Mouse (Mus musculus) hindbrain, embryonic 15.5 days (tissue): ENCODE results near the gene Nkapd1. TPM values are rescaled to one million over a fixed set of nuclear protein-coding genes. Genes with fewer than 3 reads are reported as not detected.

Experiments
- ATAC-seq: fragments of 200-750 bp; cut with Nextera tagmentation; 2 replicates; pipeline ENCODE4 v1.8.0; 2017; ENCODE audit warnings: low read depth, moderate number of reproducible peaks, moderate TSS enrichment; ENCODE audit not compliant: low FRiP score
- H3K27ac ChIP-seq: fragments of 300-500 bp; sonication (generic); replicated peaks from 2 replicates; pipeline ENCODE4 v1.5.1; 2015; ENCODE audit warnings: mild to moderate bottlenecking, inconsistent platforms
- H3K27me3 ChIP-seq: fragments of 300-500 bp; sonication (generic); 2 replicates; pipeline ENCODE4 v1.6.1; 2015; ENCODE audit warnings: control low read depth, inconsistent platforms
- H3K36me3 ChIP-seq: fragments of 300-500 bp; sonication (generic); 2 replicates; pipeline ENCODE4 v1.6.1; 2015; ENCODE audit warnings: control low read depth, inconsistent platforms
- H3K4me1 ChIP-seq: fragments of 300-500 bp; sonication (generic); replicated peaks from 2 replicates; pipeline ENCODE4 v1.6.1; 2015; ENCODE audit warnings: control low read depth, inconsistent platforms
- H3K4me2 ChIP-seq: fragments of 300-500 bp; sonication (generic); 2 replicates; pipeline ENCODE4 v1.6.1; 2015; ENCODE audit warnings: moderate library complexity, mild to moderate bottlenecking, inconsistent platforms
- H3K4me3 ChIP-seq: fragments of 300-500 bp; sonication (generic); 2 replicates; pipeline ENCODE4 v1.5.1; 2015; ENCODE audit warnings: mild to moderate bottlenecking, inconsistent platforms
- H3K9ac ChIP-seq: fragments of 300-500 bp; sonication (generic); 2 replicates; pipeline ENCODE4 v1.6.1; 2015; ENCODE audit warnings: inconsistent platforms
- H3K9me3 ChIP-seq: fragments of 300-500 bp; sonication (generic); 2 replicates; pipeline ENCODE4 v1.6.1; 2016; ENCODE audit warnings: control low read depth, inconsistent platforms
- WGBS: fragments of 180-500 bp; shearing (Covaris S2); methylation state at CpG from one replicate; pipeline ENCODE4 v1.1.7; 2015; 5-methylcytosine and 5-hydroxymethylcytosine counted together
- polyA plus RNA-seq: library from polyadenylated mRNA; unstranded; fragments of >200 nt; fragmentation: Nextera tagmentation; extraction: Ambion mirVana; gene quantifications from 2 replicates; pipeline ENCODE4 v1.2.1, GENCODE M21; 2015

Gene Nkapd1
- polyA plus RNA-seq, result 17.9 and 18.4 TPM in 2 replicates

DNA sequence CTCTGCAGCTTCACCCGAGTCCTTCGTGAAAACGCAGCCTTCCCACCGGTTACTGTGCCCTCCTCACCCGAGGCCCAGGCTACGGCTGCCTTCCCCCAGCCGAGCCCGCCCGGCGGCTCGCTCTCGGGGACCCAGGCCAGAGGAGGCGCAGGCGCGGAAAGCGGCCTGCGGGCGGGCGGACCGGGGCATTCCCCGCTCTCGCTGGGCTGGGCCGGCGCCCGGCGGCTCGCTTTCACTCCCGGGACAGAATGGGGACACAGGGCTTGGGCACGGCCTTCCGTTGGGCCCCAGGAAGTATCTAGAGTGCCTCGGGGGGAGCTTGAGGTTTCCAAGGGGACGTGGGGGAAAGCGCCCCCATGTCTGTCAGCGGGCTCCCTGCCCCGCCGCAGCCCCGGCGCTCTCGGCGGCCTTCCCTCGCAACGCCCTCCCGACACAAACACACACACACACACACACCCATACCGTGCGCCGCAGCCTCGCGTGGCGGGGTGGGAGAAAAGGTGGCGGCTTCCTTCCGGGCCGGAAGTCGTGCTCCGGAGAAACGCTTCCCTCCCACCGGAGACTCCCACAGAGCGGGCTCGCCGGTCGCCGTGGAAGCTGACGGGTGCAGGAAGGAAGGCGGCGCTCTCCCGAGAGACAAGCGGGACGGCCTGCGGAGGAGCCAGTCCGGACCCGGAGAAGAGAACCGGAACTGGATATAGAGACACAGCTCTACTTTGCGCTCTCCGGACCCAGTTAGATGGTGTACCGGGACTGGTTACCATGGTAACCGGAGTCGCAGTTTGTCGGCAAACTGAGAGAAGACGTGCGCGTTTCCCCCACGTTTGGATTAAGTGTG is at the start of gene Nkapd1, which contains the start of gene Pih1d2:
Gene Nkapd1, minus strand, starts transcription at position 699 of the 838 bp plus-strand sequence.
Gene Pih1d2, plus strand, starts transcription at position 556 of the 838 bp plus-strand sequence.
- Histone ChIP-seq H3K4me2 (peak within 1 kb of the TSS; percentile 87), H3K4me1 (peaks cover 30% of the 10 kb centered on the region), H3K9me3 (no peaks in the 10 kb centered on the region), H3K27me3 (no peaks in the 10 kb centered on the region), H3K4me3 (peak within 1 kb of the TSS; percentile 100), H3K9ac (peak within 1 kb of the TSS; percentile 97), H3K36me3 (peaks cover 33% of the 10 kb centered on the region), H3K27ac (peak within 1 kb of the TSS; percentile 94)
- ATAC-seq, result peak; percentile 96
- WGBS, result under 1% methylated on average over 73 of the region's 81 CpGs

DNA sequence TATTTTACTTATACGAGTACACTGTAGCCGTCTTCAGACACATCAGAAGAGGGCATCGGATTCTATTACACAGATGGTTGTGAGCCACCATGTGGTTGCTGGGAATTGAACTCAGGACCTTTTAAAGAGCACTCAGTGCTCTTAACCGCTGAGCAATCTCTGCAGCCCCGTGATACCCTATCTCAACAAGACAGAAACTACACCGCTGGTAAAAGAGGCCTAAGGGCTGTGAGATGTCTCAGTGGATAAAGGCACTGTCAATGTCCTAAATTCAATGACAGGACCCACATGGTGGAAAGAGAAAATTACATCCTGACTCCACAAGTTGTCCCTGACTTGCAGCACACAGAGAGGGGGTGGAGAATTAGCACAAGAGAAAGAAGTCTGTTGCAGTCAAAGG is 49.2 kb upstream of the Nkapd1 start:
- H3K4me1 ChIP-seq, result no peaks in the 10 kb centered on the region
- H3K27ac ChIP-seq, result no peak overlapping the region
- no peaks in the 10 kb centered on the region for H3K9me3 ChIP-seq
- H3K4me3 ChIP-seq, result no peak overlapping the region
- no peak for ATAC-seq
- H3K4me2 ChIP-seq, result no peak overlapping the region
- no peak overlapping the region for H3K9ac ChIP-seq
- H3K27me3 ChIP-seq, result no peaks in the 10 kb centered on the region
- peaks cover 68% of the 10 kb centered on the region for H3K36me3 ChIP-seq
- WGBS, result 90% methylated on average over 6 of the region's 6 CpGs

DNA sequence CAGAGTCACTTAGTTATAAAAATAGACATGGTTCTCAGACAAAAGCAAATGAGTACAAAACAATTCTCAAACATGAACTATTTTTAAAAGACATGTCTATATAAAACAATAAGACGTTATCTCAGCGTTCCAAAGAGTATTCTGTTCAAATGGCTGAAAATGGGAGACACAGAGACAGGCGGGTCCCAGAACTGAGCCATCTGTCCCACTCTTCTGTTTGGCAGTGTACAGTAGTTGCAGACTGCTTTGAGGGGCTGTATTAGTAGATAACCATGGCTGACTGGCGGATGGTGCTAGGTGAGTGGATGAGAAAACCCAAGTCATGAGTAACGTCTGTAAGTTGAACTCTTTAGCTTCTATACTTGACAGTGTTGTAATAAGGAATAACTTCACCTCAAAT is 47.6 kb upstream of the Nkapd1 start:
- Histone ChIP-seq H3K4me1 (peaks cover 8% of the 10 kb centered on the region), H3K4me2 (no peak overlapping the region), H3K27ac (no peak overlapping the region), H3K4me3 (no peak overlapping the region), H3K9me3 (no peaks in the 10 kb centered on the region), H3K9ac (no peak overlapping the region), H3K36me3 (peaks cover 61% of the 10 kb centered on the region), H3K27me3 (no peaks in the 10 kb centered on the region)
- ATAC-seq, result no peak
- 93% methylated on average over 5 of the region's 5 CpGs for WGBS

DNA sequence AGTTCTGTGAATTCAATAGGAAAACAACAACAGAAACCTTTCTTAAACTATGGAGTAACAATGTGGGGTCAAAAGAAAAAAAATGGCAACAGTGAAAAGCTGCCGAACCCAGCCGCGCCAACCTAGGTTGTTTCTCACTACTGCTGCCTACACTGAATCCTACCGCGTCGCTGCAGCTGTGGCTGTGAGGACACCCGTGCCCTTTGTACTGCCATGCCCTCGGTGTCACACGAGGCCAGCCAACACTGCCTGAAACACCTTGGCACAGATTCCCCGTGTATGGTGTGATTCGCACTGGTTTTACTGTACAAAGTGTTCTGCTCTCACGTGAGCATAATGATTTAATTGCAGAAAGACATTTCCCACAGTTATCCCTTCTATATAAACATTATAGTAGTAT is 43.2 kb upstream of the Nkapd1 start:
- Histone ChIP-seq H3K27me3 (no peaks in the 10 kb centered on the region), H3K9ac (peak overlapping the region; percentile 89), H3K4me2 (peak overlapping the region; percentile 88), H3K9me3 (no peaks in the 10 kb centered on the region), H3K4me3 (peak overlapping the region; percentile 92), H3K36me3 (peaks cover 44% of the 10 kb centered on the region), H3K4me1 (peaks cover 28% of the 10 kb centered on the region), H3K27ac (peak overlapping the region; percentile 88)
- ATAC-seq, result no peak
- 18% methylated on average over 12 of the region's 12 CpGs for WGBS

DNA sequence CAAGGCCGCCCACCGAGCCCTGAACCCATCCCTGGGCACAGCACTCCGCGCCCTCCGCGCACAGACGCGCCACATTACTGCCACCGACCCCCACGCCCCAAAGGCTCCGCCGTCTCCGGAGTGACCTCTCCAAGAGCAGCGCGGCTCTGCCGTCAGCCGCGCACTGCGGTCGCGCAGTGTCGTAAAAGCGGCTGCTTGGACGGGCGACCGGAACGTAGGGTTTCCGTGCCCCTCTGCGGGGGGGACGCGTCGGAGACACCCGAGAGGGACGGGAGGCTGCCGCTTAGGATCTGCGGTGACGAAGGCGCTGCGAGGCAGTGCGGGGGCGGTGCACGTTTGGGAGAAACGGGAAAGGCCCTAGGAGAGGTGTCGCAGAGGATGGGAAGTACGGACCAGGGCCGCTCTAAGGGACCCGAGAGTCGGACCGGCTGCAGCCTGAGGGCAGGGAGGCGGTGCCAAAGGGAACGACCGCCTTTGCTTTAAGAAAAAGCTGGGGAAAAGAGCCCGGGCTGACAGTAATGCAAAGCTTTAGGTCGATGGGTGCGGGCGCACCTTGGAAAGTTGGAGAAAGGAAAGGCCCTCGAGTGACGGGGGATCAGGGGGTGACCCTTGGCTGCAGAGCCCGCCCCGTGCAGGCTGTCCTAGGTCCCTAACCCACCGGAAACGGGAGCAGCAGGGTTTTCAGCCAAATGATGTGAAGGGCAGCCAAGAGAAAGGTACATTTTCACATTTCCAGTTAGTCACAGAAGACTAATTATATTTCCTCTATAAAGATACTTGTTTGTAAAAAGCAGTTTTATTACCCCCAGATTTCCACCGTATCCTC is 42.3 kb upstream of the Nkapd1 start, which contains the start of gene Dlat:
Gene Dlat, minus strand, starts transcription at position 389 of the 826 bp plus-strand sequence.
- Histone ChIP-seq H3K4me1 (peaks cover 28% of the 10 kb centered on the region), H3K27me3 (no peaks in the 10 kb centered on the region), H3K27ac (peak within 1 kb of the TSS; percentile 88), H3K4me3 (peak within 1 kb of the TSS; percentile 92), H3K36me3 (peaks cover 45% of the 10 kb centered on the region), H3K9me3 (no peaks in the 10 kb centered on the region), H3K4me2 (peak within 1 kb of the TSS; percentile 88), H3K9ac (peak within 1 kb of the TSS; percentile 89)
- peak; percentile 94 for ATAC-seq
- WGBS, result under 1% methylated on average over 63 of the region's 63 CpGs

DNA sequence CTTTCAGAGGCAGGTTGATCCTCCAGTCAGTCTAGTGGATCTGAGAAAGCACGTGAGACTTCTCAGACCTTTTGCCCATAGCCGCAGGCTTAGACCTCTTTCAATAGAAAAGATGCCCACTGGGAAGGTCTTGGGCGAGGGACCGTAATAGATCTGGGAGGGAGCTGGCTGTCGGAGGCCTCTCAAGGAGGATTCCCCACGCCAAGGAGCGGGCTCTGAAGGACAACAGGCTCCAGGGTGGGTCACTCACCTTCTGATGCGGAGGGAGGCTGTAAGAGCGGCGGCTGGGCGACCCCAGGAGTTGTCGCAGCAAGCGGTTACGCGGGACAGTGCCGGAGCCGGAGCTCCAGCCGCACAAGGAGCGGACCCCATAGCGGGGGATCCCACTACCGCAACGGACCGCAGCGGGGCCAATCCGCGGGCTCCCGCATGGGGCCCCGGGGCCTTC is 41.7 kb upstream of the Nkapd1 start:
- Histone ChIP-seq H3K27ac (peak overlapping the region; percentile 88), H3K36me3 (peaks cover 45% of the 10 kb centered on the region), H3K9ac (peak overlapping the region; percentile 89), H3K4me3 (peak overlapping the region; percentile 92), H3K27me3 (no peaks in the 10 kb centered on the region), H3K9me3 (no peaks in the 10 kb centered on the region), H3K4me1 (peaks cover 28% of the 10 kb centered on the region), H3K4me2 (peak overlapping the region; percentile 88)
- WGBS, result under 1% methylated on average over 28 of the region's 28 CpGs
- ATAC-seq, result no peak; the same call in 1 of the 2 replicates

DNA sequence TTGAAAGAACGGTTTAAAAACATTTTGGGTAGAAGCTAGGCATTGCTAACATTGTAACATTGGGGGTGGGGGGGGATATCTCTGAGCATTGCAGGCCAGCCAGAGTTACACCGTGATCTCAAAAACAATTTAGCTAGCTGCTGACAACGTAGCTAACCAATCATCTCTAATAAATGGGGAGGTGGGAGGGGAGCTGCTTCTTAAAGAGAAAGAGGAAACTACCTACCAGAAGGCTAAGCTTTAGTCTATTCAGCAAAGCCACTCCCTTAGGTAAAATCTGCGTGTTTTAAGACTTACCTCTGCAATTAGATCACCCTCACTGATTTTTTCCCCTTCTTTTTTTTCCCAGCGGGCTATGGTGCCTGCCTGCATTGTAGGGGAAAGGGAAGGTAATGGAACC is 41.1 kb upstream of the Nkapd1 start:
- Histone ChIP-seq H3K9me3 (no peaks in the 10 kb centered on the region), H3K36me3 (peaks cover 45% of the 10 kb centered on the region), H3K4me1 (peaks cover 28% of the 10 kb centered on the region), H3K4me3 (peak overlapping the region; percentile 92), H3K27ac (peak overlapping the region; percentile 88), H3K4me2 (peak overlapping the region; percentile 88), H3K27me3 (no peaks in the 10 kb centered on the region), H3K9ac (peak overlapping the region; percentile 89)
- no peak for ATAC-seq
- WGBS, result 22% methylated on average over 5 of the region's 5 CpGs

DNA sequence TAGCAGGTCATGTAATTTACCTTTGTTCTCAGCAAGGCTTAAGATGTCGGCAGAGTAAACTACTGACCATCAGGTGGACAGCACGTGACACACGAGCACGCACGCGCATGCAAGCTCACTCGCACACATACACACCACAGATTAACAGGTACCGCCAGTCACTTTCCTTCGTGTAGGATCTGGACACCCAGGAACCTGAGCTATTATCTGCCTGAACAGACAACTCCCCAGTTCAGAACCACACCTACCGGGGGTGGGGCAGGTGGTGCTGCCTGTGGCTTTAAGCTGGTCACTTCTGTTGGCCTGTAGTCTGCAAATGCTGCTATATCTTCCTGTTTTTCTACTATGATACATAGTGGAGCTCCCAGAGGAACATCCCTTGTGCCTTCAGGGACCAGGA is 33.2 kb upstream of the Nkapd1 start:
- H3K27me3 ChIP-seq, result no peaks in the 10 kb centered on the region
- no peak for ATAC-seq
- no peak overlapping the region for H3K4me2 ChIP-seq
- no peaks in the 10 kb centered on the region for H3K9me3 ChIP-seq
- H3K4me1 ChIP-seq, result no peaks in the 10 kb centered on the region
- H3K27ac ChIP-seq, result no peak overlapping the region
- peaks cover 90% of the 10 kb centered on the region for H3K36me3 ChIP-seq
- WGBS, result 96% methylated on average over 10 of the region's 10 CpGs
- H3K9ac ChIP-seq, result no peak overlapping the region
- no peak overlapping the region for H3K4me3 ChIP-seq

DNA sequence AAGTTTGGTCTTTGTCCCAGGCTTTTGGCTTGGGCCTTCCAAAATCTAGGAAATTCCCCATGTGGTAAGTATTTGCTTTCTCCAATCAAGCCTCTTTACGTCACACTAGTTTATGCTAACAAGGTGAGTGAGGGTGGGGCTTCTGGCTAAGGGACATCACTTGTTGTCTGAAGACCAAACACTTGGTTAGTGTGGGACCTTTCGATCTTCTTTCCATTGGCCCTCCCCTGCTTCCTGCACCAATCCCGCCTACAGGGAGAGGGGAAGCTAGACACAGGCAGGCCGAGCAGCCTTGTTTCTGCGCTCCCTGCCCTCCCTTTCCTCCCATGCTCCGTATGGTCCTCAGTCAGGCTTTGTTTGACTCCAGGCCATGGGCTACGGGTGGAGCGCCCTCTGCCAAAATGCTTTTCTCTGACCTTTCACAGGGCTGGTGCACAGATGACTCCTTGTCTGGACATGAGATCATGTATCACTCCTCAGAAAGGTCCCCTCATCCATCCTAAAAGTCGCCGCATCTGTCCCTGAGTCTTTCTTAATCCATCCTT is 29.6 kb upstream of the Nkapd1 start:
- peaks cover 90% of the 10 kb centered on the region for H3K36me3 ChIP-seq
- no peaks in the 10 kb centered on the region for H3K4me1 ChIP-seq
- no peak for ATAC-seq
- H3K27ac ChIP-seq, result no peak overlapping the region
- H3K4me2 ChIP-seq, result no peak overlapping the region
- no peaks in the 10 kb centered on the region for H3K9me3 ChIP-seq
- no peak overlapping the region for H3K9ac ChIP-seq
- H3K27me3 ChIP-seq, result no peaks in the 10 kb centered on the region
- H3K4me3 ChIP-seq, result no peak overlapping the region
- 81% methylated on average over 10 of the region's 10 CpGs for WGBS

DNA sequence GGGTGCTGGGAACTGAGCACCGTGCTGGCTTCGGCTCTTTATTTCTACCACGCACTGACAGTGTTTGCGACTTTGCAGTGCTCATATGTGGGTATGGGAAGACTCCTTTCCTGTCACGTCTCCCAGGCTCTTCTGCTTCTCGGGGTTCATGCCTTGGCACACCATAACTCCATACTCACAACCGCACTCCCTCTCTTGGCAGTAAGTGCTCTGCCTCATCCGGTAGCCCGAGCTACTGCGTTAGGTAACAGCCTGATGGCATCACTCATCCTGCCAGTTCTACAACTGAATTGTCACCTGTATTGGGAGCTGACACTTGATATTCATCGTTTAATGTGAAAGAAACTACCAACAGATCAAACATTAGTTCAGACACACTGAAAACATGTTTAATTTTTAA is 17.0 kb upstream of the Nkapd1 start:
- Histone ChIP-seq H3K36me3 (peaks cover 43% of the 10 kb centered on the region), H3K4me1 (no peaks in the 10 kb centered on the region), H3K4me3 (no peak overlapping the region), H3K4me2 (no peak overlapping the region), H3K9me3 (no peaks in the 10 kb centered on the region), H3K27ac (no peak overlapping the region), H3K27me3 (no peaks in the 10 kb centered on the region), H3K9ac (no peak overlapping the region)
- 95% methylated on average over 11 of the region's 11 CpGs for WGBS
- no peak for ATAC-seq

DNA sequence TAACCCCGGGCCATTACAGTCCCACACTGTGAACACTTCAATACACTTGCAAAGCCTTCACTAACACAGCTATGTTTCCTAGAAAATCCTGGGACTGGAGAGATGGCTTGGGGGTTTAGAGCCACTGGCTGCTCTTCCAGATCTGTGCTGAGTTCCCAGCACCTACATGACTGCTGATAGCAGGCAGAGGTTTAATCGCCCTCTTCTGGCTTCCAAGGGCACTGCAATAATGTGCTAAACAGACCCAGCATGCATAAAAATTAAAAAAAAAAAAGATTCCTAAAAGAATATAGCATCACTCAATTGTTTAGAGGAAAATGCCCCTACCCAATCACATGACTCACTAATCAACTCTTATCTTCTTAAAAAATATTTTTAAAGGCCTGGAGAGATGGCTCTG is 15.8 kb upstream of the Nkapd1 start:
- 61% methylated on average over 2 of the region's 2 CpGs for WGBS
- Histone ChIP-seq H3K4me3 (no peak overlapping the region), H3K9ac (no peak overlapping the region), H3K4me1 (no peaks in the 10 kb centered on the region), H3K36me3 (peaks cover 35% of the 10 kb centered on the region), H3K27me3 (no peaks in the 10 kb centered on the region), H3K27ac (no peak overlapping the region), H3K9me3 (no peaks in the 10 kb centered on the region), H3K4me2 (no peak overlapping the region)
- ATAC-seq, result no peak
